Mouse (Mus musculus): Measurements from ENCODE around the gene Crtac1.

- TF ChIP-seq CHD2 (IDR thresholded peaks at IDR 0.05; ENCODE audit: low read depth, low read length) (no peak), MAFK (IDR thresholded peaks at IDR 0.05; ENCODE audit: insufficient read depth, low read depth, low read length) (no peak), HCFC1 (IDR thresholded peaks at IDR 0.05; ENCODE audit: borderline replicate concordance, insufficient read depth, low read length) (no peak)
These were observed 128.3 kb downstream of the Crtac1 start for GRCm38 (mm10) chr19:42303210-42303813.

All from ES-E14 (cell line).